Mouse (Mus musculus): ENCODE data around the gene Acap3. TPM values are rescaled to one million over a fixed set of nuclear protein-coding genes. Genes with fewer than 3 reads are reported as not detected.

Acap3 gene
- polyA plus RNA-seq, 1 experiment from 2014 or later = 7.6 TPM

GRCm38 (mm10) chr4:155854991-155855390 lies 36.6 kb upstream of the Acap3 start:
- DNase-seq = no peak
- peaks cover 39% of the 10 kb centered on the region for H3K4me1 ChIP-seq (replicated peaks)
- no peak overlapping the region for H3K4me3 ChIP-seq (replicated peaks)
- no peak overlapping the region for H3K27ac ChIP-seq
- no peak overlapping the region for H3K9ac ChIP-seq
- no peaks in the 10 kb centered on the region for H3K27me3 ChIP-seq
- ATAC-seq (ENCODE audit: low read depth) = no peak
- H3K4me2 ChIP-seq = no peak overlapping the region
- no peaks in the 10 kb centered on the region for H3K9me3 ChIP-seq (replicated peaks)
- peaks cover 71% of the 10 kb centered on the region for H3K36me3 ChIP-seq
- WGBS (ENCODE audit: insufficient replicate concordance) = 91% methylated on average over 12 of the region's 12 CpGs

- DNase-seq = no peak
- H3K27me3 ChIP-seq = no peaks in the 10 kb centered on the region
- peaks cover 79% of the 10 kb centered on the region for H3K36me3 ChIP-seq
- H3K9me3 ChIP-seq (replicated peaks) = no peaks in the 10 kb centered on the region
- no peak for ATAC-seq (ENCODE audit: low read depth)
- H3K27ac ChIP-seq = no peak overlapping the region
- H3K4me1 ChIP-seq (replicated peaks) = peaks cover 28% of the 10 kb centered on the region
- H3K4me2 ChIP-seq = no peak overlapping the region
- WGBS (ENCODE audit: insufficient replicate concordance) = 83% methylated on average over 12 of the region's 12 CpGs
- H3K9ac ChIP-seq = no peak overlapping the region
- no peak overlapping the region for H3K4me3 ChIP-seq (replicated peaks)
Observed at GRCm38 (mm10) chr4:155856071-155856470, 35.6 kb upstream of the Acap3 start.

DNA sequence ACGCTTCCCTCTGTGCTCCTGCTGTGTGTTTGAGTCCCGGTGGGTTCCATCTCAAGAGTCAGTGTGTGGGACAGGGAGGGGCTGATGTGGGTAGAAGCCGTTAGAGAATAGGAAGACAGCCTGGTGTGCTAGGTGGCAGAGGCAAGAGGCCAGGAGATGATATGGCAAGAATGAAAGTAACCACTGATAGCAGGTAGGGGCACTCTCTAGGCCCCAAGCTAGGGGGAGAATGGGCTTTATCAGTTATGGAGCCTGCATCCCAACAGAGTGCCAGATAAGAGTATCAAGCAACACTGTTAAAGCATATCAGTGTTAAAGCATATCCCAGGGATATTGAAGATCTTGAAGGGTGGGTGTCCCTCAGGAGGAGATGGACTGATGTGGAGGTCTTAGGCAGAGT lies 34.7 kb upstream of the Acap3 start:
- Histone ChIP-seq H3K4me2 (peak overlapping the region; percentile 23), H3K4me1 (replicated peaks) (peaks cover 24% of the 10 kb centered on the region), H3K27ac (no peak overlapping the region; the same call in 1 of the 2 replicates), H3K27me3 (no peaks in the 10 kb centered on the region), H3K4me3 (replicated peaks) (no peak overlapping the region), H3K9ac (no peak overlapping the region), H3K9me3 (replicated peaks) (no peaks in the 10 kb centered on the region), H3K36me3 (peaks cover 80% of the 10 kb centered on the region)
- ATAC-seq (ENCODE audit: low read depth) (peak; percentile 57), DNase-seq (no peak)
- 30% methylated on average over 3 of the region's 3 CpGs for WGBS (ENCODE audit: insufficient replicate concordance)

DNA sequence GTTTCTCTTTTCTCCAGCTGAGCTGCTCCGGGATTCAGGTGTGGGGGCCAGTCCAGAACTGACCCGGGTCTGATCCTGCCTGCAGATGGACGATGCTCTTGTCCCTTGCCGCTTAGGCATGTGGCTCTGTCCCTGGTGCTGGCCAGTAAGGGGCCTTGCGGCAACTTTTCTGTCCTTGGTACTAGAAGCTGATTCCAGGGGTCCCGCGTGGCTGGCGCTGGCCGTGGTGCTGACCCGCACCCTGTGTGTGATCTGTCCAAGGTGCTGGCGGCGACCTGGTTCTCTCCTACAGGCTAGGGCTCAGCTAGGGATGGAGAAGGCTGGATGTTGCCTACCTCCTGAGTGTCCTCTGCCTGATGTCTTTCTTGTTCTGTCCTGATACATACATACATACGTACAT lies 32.3 kb upstream of the Acap3 start:
- peaks cover 62% of the 10 kb centered on the region for H3K36me3 ChIP-seq
- DNase-seq (peak; percentile 60), ATAC-seq (ENCODE audit: low read depth) (no peak)
- H3K4me3 ChIP-seq (replicated peaks) = no peak overlapping the region
- H3K27ac ChIP-seq = no peak overlapping the region
- H3K4me1 ChIP-seq (replicated peaks) = peaks cover 24% of the 10 kb centered on the region
- no peak overlapping the region for H3K4me2 ChIP-seq
- 37% methylated on average over 13 of the region's 13 CpGs for WGBS (ENCODE audit: insufficient replicate concordance)
- H3K9ac ChIP-seq = no peak overlapping the region
- no peaks in the 10 kb centered on the region for H3K27me3 ChIP-seq
- no peaks in the 10 kb centered on the region for H3K9me3 ChIP-seq (replicated peaks)

DNA sequence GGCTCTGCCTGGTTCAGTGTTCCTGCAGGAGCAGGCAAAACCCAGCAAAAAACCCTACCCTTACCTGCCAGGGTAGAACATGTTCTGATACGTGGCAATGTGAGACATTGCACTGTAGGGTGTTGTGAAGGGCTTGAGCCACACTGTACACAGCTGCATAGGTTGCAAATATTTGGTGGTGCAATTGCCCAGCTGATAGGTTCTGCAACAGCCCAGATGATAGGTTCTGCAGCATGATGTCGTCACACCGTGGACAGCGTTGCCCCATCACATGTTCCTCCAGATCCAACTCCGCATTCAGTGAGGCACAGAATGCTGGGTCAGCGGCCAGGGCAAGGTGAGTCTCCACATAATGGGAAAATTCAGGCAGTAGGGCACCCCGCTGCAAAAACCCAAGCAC lies 29.8 kb upstream of the Acap3 start:
- H3K4me1 ChIP-seq (replicated peaks) = peaks cover 7% of the 10 kb centered on the region
- H3K9ac ChIP-seq = no peak overlapping the region
- no peak overlapping the region for H3K27ac ChIP-seq
- DNase-seq (no peak), ATAC-seq (ENCODE audit: low read depth) (no peak)
- no peaks in the 10 kb centered on the region for H3K9me3 ChIP-seq (replicated peaks)
- WGBS (ENCODE audit: insufficient replicate concordance) = 79% methylated on average over 7 of the region's 7 CpGs
- no peaks in the 10 kb centered on the region for H3K27me3 ChIP-seq
- no peak overlapping the region for H3K4me2 ChIP-seq
- no peak overlapping the region for H3K4me3 ChIP-seq (replicated peaks)
- peaks cover 56% of the 10 kb centered on the region for H3K36me3 ChIP-seq

DNA sequence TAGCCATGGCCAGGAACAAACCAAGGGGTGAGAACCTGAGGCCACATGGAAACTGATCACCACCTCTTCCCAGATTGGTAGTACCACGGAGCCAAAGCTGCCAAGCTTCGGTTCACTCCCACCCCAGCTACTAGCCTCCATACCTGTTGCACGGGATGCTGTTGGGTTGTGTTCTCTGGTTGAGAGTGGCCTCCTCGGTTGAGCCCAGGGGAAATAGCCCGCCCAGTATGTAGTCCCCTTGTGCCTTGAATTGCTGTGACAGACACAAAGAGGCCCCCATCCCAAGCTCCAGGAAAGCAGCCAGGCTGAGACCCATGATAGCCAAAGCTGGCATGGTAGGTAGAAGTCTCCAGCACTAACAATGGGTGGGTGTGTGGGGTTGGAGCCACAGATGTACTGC lies 28.6 kb upstream of the Acap3 start, which contains the start of gene Tas1r3:
Tas1r3 (minus strand) TSS at position 362 of the 400 bp plus-strand sequence.
- Histone ChIP-seq H3K4me2 (no peak within 1 kb of the TSS), H3K9me3 (replicated peaks) (no peaks in the 10 kb centered on the region), H3K36me3 (peaks cover 46% of the 10 kb centered on the region), H3K4me3 (replicated peaks) (no peak within 1 kb of the TSS), H3K9ac (no peak within 1 kb of the TSS), H3K27ac (no peak within 1 kb of the TSS), H3K4me1 (replicated peaks) (peaks cover 8% of the 10 kb centered on the region), H3K27me3 (no peaks in the 10 kb centered on the region)
- ATAC-seq (ENCODE audit: low read depth) = no peak
- WGBS (ENCODE audit: insufficient replicate concordance) = 72% methylated on average over 5 of the region's 5 CpGs
- DNase-seq = no peak

- ATAC-seq (ENCODE audit: low read depth) (peak; percentile 32), DNase-seq (no peak)
- Histone ChIP-seq H3K4me3 (replicated peaks) (peak overlapping the region; percentile 84), H3K27me3 (no peaks in the 10 kb centered on the region), H3K9ac (peak overlapping the region; percentile 83), H3K36me3 (peaks cover 49% of the 10 kb centered on the region), H3K4me2 (peak overlapping the region; percentile 97), H3K9me3 (replicated peaks) (no peaks in the 10 kb centered on the region), H3K4me1 (replicated peaks) (peaks cover 44% of the 10 kb centered on the region), H3K27ac (peak overlapping the region; percentile 47)
- WGBS (ENCODE audit: insufficient replicate concordance) = 6% methylated on average over 22 of the region's 22 CpGs
Observed at GRCm38 (mm10) chr4:155868614-155869298, 22.9 kb upstream of the Acap3 start.

- H3K4me2 ChIP-seq = peak within 1 kb of the TSS; percentile 97
- H3K9me3 ChIP-seq (replicated peaks) = no peaks in the 10 kb centered on the region
- WGBS (ENCODE audit: insufficient replicate concordance) = under 1% methylated on average over 63 of the region's 63 CpGs
- peaks cover 56% of the 10 kb centered on the region for H3K36me3 ChIP-seq
- H3K4me1 ChIP-seq (replicated peaks) = peaks cover 44% of the 10 kb centered on the region
- no peaks in the 10 kb centered on the region for H3K27me3 ChIP-seq
- H3K9ac ChIP-seq = peak within 1 kb of the TSS; percentile 89
- peak; percentile 96 for ATAC-seq (ENCODE audit: low read depth)
- H3K4me3 ChIP-seq (replicated peaks) = peak within 1 kb of the TSS; percentile 84
- H3K27ac ChIP-seq = peak within 1 kb of the TSS; percentile 47
- peak; percentile 96 for DNase-seq
Observed at GRCm38 (mm10) chr4:155869317-155870033, 22.1 kb upstream of the Acap3 start, which contains the start of the genes Cptp and Ints11. Gene Cptp (minus strand): TSS chr4:155869440. Gene Ints11 (plus strand): TSS chr4:155869546.

DNA sequence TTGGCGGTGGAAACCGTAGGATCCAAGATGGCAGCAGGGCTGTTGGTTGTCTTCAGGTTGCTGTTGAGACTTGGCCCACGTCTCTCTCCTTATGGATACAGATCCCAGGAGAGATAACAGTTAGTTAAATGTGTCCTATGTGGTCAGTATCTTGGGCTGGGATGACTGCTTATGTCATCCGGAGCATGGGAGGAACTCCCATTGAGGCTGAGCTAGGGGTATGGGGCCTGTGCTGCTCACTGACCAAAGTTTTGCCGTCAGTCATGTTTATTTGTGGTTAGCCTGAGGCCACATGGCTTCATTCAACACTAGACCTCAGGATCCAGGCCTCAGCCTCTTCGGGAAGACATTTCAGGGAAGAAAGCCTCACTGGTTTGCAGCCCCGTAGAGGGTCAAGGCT lies 20.2 kb upstream of the Acap3 start:
- Histone ChIP-seq H3K27ac (no peak overlapping the region), H3K4me2 (0 out of 2 replicates have a peak overlapping the region, but pooled peaks have one; percentile 97), H3K27me3 (no peaks in the 10 kb centered on the region), H3K36me3 (peaks cover 59% of the 10 kb centered on the region), H3K9ac (no peak overlapping the region), H3K4me3 (replicated peaks) (peak overlapping the region; percentile 14; the same call in 1 of the 2 replicates), H3K4me1 (replicated peaks) (peaks cover 44% of the 10 kb centered on the region), H3K9me3 (replicated peaks) (no peaks in the 10 kb centered on the region)
- no peak for ATAC-seq (ENCODE audit: low read depth)
- DNase-seq = no peak
- 74% methylated on average over 7 of the region's 7 CpGs for WGBS (ENCODE audit: insufficient replicate concordance)

- Histone ChIP-seq H3K4me1 (replicated peaks) (no peaks in the 10 kb centered on the region), H3K4me3 (replicated peaks) (no peak overlapping the region), H3K4me2 (no peak overlapping the region), H3K36me3 (peaks cover 54% of the 10 kb centered on the region), H3K9ac (no peak overlapping the region), H3K9me3 (replicated peaks) (no peaks in the 10 kb centered on the region), H3K27ac (no peak overlapping the region), H3K27me3 (no peaks in the 10 kb centered on the region)
- no peak for DNase-seq
- no peak for ATAC-seq (ENCODE audit: low read depth)
- 67% methylated on average over 3 of the region's 3 CpGs for WGBS (ENCODE audit: insufficient replicate concordance)
Observed at GRCm38 (mm10) chr4:155883587-155883986, 8.0 kb upstream of the Acap3 start.

GRCm38 (mm10) chr4:155886330-155886729 lies 5.3 kb upstream of the Acap3 start:
- WGBS (ENCODE audit: insufficient replicate concordance) = 69% methylated on average over 5 of the region's 5 CpGs
- Histone ChIP-seq H3K4me2 (no peak overlapping the region), H3K9me3 (replicated peaks) (no peaks in the 10 kb centered on the region), H3K4me3 (replicated peaks) (no peak overlapping the region), H3K27ac (no peak overlapping the region), H3K4me1 (replicated peaks) (peaks cover 21% of the 10 kb centered on the region), H3K36me3 (peaks cover 66% of the 10 kb centered on the region), H3K27me3 (no peaks in the 10 kb centered on the region), H3K9ac (no peak overlapping the region)
- DNase-seq = no peak
- no peak for ATAC-seq (ENCODE audit: low read depth)
